Mouse (Mus musculus) neural tube, embryonic 11.5 days (tissue): ENCODE measurements at regions not wholly inside any gene's neighbourhood (a gene's known extent, or its start where the extent isn't known, plus 50 kb on each side); places are given as distances from the start of the nearest gene placed in this dataset.

Experiments used
- ATAC-seq: fragments of 200-750 bp; cut with Nextera tagmentation; 2 replicates; pipeline ENCODE4 v1.8.0; 2017; ENCODE audit warnings: moderate number of reproducible peaks, mild to moderate bottlenecking, moderate TSS enrichment, moderate library complexity; ENCODE audit not compliant: insufficient read depth, low FRiP score, low TSS enrichment
- DNase-seq: peaks from one replicate; pipeline ENCODE4 v3.0.0-alpha.2; 2015; ENCODE audit warnings: low spot score
- H3K27ac ChIP-seq: fragments of 300-500 bp; sonication (generic); 2 replicates; pipeline ENCODE4 v1.5.1; 2014; ENCODE audit warnings: low read depth, mild to moderate bottlenecking, low read length
- H3K27me3 ChIP-seq: fragments of 300-500 bp; sonication (generic); 2 replicates; pipeline ENCODE4 v1.6.1; 2014; ENCODE audit warnings: mild to moderate bottlenecking, low read length, mixed read lengths; ENCODE audit not compliant: control insufficient read depth, insufficient read depth
- H3K36me3 ChIP-seq: fragments of 300-500 bp; sonication (generic); 2 replicates; pipeline ENCODE4 v1.6.1; 2014; ENCODE audit warnings: mild to moderate bottlenecking, low read length, moderate library complexity, mixed read lengths; ENCODE audit not compliant: control insufficient read depth, insufficient read depth
- H3K4me1 ChIP-seq: fragments of 300-500 bp; sonication (generic); 2 replicates; pipeline ENCODE4 v1.6.1; 2014; ENCODE audit warnings: low read length, mixed read lengths; ENCODE audit not compliant: control insufficient read depth, insufficient read depth
- H3K4me2 ChIP-seq: fragments of 300-500 bp; sonication (generic); 2 replicates; pipeline ENCODE4 v1.6.1; 2014; ENCODE audit warnings: low read depth, mild to moderate bottlenecking, moderate library complexity
- H3K4me3 ChIP-seq: fragments of 300-500 bp; sonication (generic); 2 replicates; pipeline ENCODE4 v1.5.1; 2014; ENCODE audit warnings: low read depth, low read length
- H3K9ac ChIP-seq: fragments of 300-500 bp; sonication (generic); 2 replicates; pipeline ENCODE4 v1.6.1; 2014; ENCODE audit warnings: mild to moderate bottlenecking, low read length
- H3K9me3 ChIP-seq: fragments of 300-500 bp; sonication (generic); 2 replicates; pipeline ENCODE4 v1.6.1; 2016; ENCODE audit warnings: low read length; ENCODE audit not compliant: control insufficient read depth
- WGBS: fragments of 180-500 bp; shearing (Covaris S2); extraction: QIAGEN DNeasy Blood & Tissue Kit; methylation state at CpG from one replicate; pipeline ENCODE4 v1.1.7; 2014; 5-methylcytosine and 5-hydroxymethylcytosine counted together

GRCm38 (mm10) chr9:113021866-113022645 lies 686.0 kb downstream of the Pdcd6ip start:
- Histone ChIP-seq H3K27me3 (no peaks in the 10 kb centered on the region), H3K4me2 (no peak overlapping the region), H3K36me3 (no peaks in the 10 kb centered on the region), H3K9me3 (no peaks in the 10 kb centered on the region), H3K27ac (no peak overlapping the region), H3K4me3 (no peak overlapping the region), H3K9ac (no peak overlapping the region), H3K4me1 (no peaks in the 10 kb centered on the region)
- ATAC-seq (no peak), DNase-seq (no peak)
- 82% methylated on average over 6 of the region's 6 CpGs for WGBS

GRCm38 (mm10) chr9:113019576-113019975 lies 688.5 kb downstream of the Pdcd6ip start:
- Histone ChIP-seq H3K27me3 (no peaks in the 10 kb centered on the region), H3K4me2 (no peak overlapping the region), H3K4me3 (no peak overlapping the region), H3K4me1 (no peaks in the 10 kb centered on the region), H3K27ac (no peak overlapping the region), H3K36me3 (no peaks in the 10 kb centered on the region), H3K9ac (no peak overlapping the region), H3K9me3 (no peaks in the 10 kb centered on the region)
- no peak for ATAC-seq
- WGBS = 63% methylated on average over 6 of the region's 6 CpGs
- DNase-seq = no peak

GRCm38 (mm10) chr9:113008106-113008505 lies 700.0 kb downstream of the Pdcd6ip start:
- no peaks in the 10 kb centered on the region for H3K36me3 ChIP-seq

GRCm38 (mm10) chr9:112996204-112996603 lies 711.9 kb downstream of the Pdcd6ip start:
- 78% methylated on average over 1 of the region's 1 CpGs for WGBS
- H3K4me1 ChIP-seq = no peaks in the 10 kb centered on the region
- H3K9me3 ChIP-seq = no peaks in the 10 kb centered on the region
- H3K36me3 ChIP-seq = no peaks in the 10 kb centered on the region
- no peaks in the 10 kb centered on the region for H3K27me3 ChIP-seq
- ATAC-seq (peak; percentile 45; the same call in 1 of the 2 replicates), DNase-seq (no peak)
- H3K4me3 ChIP-seq = no peak overlapping the region
- no peak overlapping the region for H3K27ac ChIP-seq
- H3K9ac ChIP-seq = no peak overlapping the region
- no peak overlapping the region for H3K4me2 ChIP-seq

More at GRCm38 (mm10) chr9:113008106-113008505, 700.0 kb downstream of the Pdcd6ip start:
- Histone ChIP-seq H3K4me2 (no peak overlapping the region), H3K9ac (no peak overlapping the region), H3K27ac (no peak overlapping the region), H3K4me1 (no peaks in the 10 kb centered on the region), H3K9me3 (no peaks in the 10 kb centered on the region), H3K4me3 (no peak overlapping the region), H3K27me3 (no peaks in the 10 kb centered on the region)
- WGBS = 82% methylated on average over 4 of the region's 4 CpGs
- DNase-seq (no peak), ATAC-seq (no peak)

- H3K27me3 ChIP-seq = no peaks in the 10 kb centered on the region
- DNase-seq (no peak), ATAC-seq (no peak)
- 88% methylated on average over 4 of the region's 4 CpGs for WGBS
- no peaks in the 10 kb centered on the region for H3K4me1 ChIP-seq
- H3K9me3 ChIP-seq = no peaks in the 10 kb centered on the region
- H3K4me2 ChIP-seq = no peak overlapping the region
- H3K27ac ChIP-seq = no peak overlapping the region
- no peaks in the 10 kb centered on the region for H3K36me3 ChIP-seq
- no peak overlapping the region for H3K4me3 ChIP-seq
- H3K9ac ChIP-seq = no peak overlapping the region
Measured at GRCm38 (mm10) chr9:112994774-112995173, 713.3 kb downstream of the Pdcd6ip start.

- no peak overlapping the region for H3K9ac ChIP-seq
- WGBS = 83% methylated on average over 2 of the region's 2 CpGs
Measured at GRCm38 (mm10) chr9:112993627-112994026, 714.4 kb downstream of the Pdcd6ip start.

GRCm38 (mm10) chr9:112992937-112993336 lies 715.1 kb downstream of the Pdcd6ip start:
- no peak overlapping the region for H3K27ac ChIP-seq
- no peaks in the 10 kb centered on the region for H3K9me3 ChIP-seq
- no peaks in the 10 kb centered on the region for H3K27me3 ChIP-seq
- H3K9ac ChIP-seq = no peak overlapping the region
- no peak for DNase-seq
- ATAC-seq = no peak
- no peak overlapping the region for H3K4me3 ChIP-seq
- H3K4me1 ChIP-seq = no peaks in the 10 kb centered on the region
- H3K4me2 ChIP-seq = no peak overlapping the region
- no peaks in the 10 kb centered on the region for H3K36me3 ChIP-seq
- 56% methylated on average over 3 of the region's 3 CpGs for whole genome bisulfite sequencing

More at GRCm38 (mm10) chr9:112993627-112994026, 714.4 kb downstream of the Pdcd6ip start:
- Histone ChIP-seq H3K27ac (no peak overlapping the region), H3K4me1 (no peaks in the 10 kb centered on the region), H3K27me3 (no peaks in the 10 kb centered on the region), H3K4me3 (no peak overlapping the region), H3K4me2 (no peak overlapping the region), H3K36me3 (no peaks in the 10 kb centered on the region), H3K9me3 (no peaks in the 10 kb centered on the region)
- ATAC-seq (no peak), DNase-seq (no peak)

- H3K9ac ChIP-seq = no peak overlapping the region
- no peak overlapping the region for H3K27ac ChIP-seq
- no peaks in the 10 kb centered on the region for H3K36me3 ChIP-seq
- WGBS = 89% methylated on average over 6 of the region's 6 CpGs
- H3K4me1 ChIP-seq = no peaks in the 10 kb centered on the region
- H3K9me3 ChIP-seq = no peaks in the 10 kb centered on the region
- ATAC-seq (no peak), DNase-seq (no peak)
- no peak overlapping the region for H3K4me2 ChIP-seq
- H3K4me3 ChIP-seq = no peak overlapping the region
- no peaks in the 10 kb centered on the region for H3K27me3 ChIP-seq
Measured at GRCm38 (mm10) chr9:112983353-112983752, 724.7 kb downstream of the Pdcd6ip start.

GRCm38 (mm10) chr9:112951567-112951966 lies 715.8 kb upstream of the Arpp21 start:
- H3K9ac ChIP-seq = no peak overlapping the region
- no peak overlapping the region for H3K4me2 ChIP-seq
- no peaks in the 10 kb centered on the region for H3K27me3 ChIP-seq
- H3K27ac ChIP-seq = no peak overlapping the region
- no peak overlapping the region for H3K4me3 ChIP-seq
- H3K36me3 ChIP-seq = no peaks in the 10 kb centered on the region
- 79% methylated on average over 1 of the region's 1 CpGs for WGBS
- no peaks in the 10 kb centered on the region for H3K9me3 ChIP-seq
- DNase-seq (no peak), ATAC-seq (no peak)
- H3K4me1 ChIP-seq = no peaks in the 10 kb centered on the region
